Mouse (Mus musculus): ENCODE data around the gene Stard7. TPM values are rescaled to one million over a fixed set of nuclear protein-coding genes. Genes with fewer than 3 reads are reported as not detected.
A peak's percentile ranks its signal among the peaks of the same experiment; 100 is the strongest.

The Stard7 gene
- total RNA-seq, 1 experiment from 2014 or later: 123 TPM

- DNase-seq: no peak
Measured at GRCm38 (mm10) chr2:127322671-127323285, 52.8 kb downstream of the Stard7 start.

DNA sequence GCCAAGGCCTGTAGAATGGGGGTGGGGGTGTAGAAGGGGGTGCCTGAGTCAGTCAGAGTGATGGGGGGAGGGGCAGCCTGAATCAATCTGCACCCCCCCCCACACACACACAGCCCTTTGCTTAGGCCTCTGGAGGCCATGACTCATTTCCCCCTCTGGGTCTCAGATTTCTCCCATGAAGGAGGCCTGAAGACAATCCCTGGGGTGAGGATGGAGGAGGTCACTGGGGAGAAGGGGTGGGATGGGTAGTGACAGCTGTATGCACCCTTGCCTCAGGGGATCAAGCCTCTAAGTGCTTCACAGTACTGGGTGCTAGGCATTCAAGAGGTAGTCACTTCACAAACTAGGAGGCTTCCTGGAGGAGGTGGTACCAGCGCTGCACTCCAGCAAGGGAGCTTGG is 53.6 kb downstream of the Stard7 start:
- no peak for DNase-seq

DNA sequence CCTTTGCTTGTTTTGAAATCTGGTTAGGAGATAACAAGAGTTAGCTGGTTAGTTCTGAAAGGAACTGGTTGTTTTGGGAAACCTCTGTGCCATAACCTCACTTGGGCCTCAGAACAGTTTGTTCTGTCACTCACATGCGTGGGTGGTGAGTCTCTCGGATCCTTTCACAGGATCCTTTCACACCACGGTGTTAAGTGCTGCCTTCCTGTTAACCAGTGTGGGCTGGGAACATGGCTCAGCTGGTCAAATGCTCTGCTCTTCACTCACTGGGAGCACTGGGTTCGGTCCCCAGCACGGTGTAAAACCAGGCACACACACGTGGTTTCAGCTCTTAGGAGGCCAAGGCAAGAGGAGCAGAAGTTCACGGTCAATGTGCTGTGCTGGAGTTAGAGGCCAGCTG is 54.4 kb downstream of the Stard7 start:
- no peak for DNase-seq

DNA sequence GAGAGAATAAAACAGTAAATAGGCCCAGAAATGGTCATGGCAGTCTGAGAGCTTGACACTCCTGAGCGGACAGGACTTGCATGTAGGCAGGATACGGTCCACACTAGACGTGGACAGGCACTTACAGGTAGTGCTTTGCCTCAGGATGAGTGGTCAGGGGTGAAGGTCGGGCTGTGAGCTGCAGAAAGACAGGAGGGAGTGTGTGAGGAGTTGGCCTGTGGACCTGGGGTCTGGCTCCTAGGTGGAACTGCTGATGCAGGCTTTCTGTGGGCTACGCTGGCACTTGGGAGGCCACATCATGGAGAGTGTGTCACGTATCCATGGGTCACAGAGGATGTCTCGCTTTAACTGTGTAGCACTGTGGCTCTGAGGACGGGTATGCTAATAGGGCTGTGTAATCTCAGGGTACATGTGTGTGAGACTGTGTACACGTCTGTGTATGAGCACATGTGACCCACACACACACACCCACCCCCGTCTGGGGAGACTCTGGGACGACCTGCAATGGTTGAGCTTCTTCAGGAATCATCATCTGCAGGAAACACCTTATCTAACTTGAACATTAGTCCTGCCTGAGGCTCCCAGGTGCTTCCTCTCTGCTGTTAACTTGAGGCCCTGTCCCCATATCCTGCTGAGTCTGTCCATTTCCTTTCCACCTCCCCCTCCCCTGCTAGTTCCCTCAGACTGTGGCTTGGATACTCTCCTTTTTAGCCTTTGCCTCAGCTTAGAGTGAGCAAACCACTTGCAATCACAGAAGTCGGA is 58.3 kb downstream of the Stard7 start:
- DNase-seq: no peak

DNA sequence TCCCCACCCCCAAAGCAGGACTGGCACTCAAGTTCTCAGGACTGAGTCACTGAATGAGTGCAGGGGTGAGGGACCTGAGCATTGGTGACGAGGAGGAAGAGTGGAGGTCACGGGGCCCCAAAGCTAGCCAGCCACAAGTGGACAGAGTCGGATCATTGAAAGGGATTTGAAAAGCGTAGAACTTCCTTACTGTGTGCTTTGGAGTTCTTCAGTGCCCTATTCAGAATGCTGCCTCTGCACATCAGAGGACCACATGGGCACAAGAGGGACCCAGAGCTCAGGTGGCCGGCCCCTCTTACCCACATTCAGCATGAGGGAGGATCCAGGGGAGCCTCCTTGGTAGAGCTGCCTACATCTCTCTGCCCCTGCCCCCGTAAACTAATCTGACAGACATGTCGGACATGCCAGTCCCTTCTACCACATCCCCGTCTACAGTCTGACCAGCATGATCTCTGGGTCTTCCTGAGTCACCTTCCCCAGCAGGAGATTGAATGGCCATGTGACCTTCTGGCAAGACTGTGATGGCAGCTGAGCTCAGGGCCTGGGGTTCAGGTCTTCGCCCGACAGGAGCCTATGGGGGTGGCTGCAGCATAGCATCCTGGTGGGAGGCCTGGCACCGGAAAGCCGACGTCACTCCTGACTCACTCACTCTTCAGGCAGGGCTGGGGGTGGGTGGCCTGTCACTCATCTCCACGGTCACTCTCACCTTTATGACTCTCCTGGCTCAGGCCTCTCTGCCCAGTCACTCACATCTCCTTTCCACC is 63.0 kb downstream of the Stard7 start:
- no peak for DNase-seq

DNA sequence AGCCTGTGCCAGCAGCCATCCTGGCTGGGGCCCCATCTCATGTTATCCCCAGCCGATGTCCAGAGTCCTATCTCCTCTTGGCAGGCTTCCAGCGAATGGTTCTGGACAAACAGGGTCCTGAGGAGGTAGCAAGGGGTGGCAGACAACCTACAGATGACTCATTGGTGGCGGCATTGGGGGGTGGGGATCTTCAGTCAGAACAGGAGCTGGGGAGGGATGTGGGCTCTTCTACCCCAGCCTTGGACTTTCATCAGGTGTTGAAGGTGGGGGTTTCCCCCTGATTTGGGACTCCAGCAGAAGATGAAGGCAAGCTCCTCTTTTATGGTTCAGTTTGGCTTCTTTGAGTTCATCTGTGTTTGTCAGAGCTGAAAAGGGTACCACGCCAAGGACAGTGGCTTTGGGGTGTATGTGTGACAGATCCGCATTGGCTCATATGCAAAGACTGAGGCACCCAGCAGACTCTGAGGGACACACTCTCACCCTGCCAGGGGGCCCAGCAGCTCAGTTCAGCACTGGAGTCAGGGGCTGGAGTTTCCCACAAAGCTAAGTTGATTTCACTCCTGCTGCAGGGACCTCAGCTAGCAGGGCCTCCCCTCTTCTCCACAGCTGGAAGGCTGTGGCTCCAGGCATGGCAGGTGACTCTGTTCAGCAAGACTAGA is 64.1 kb downstream of the Stard7 start:
- DNase-seq: no peak

- peak; percentile 37 for DNase-seq
Measured at GRCm38 (mm10) chr2:127335078-127335541, 65.1 kb downstream of the Stard7 start.

DNA sequence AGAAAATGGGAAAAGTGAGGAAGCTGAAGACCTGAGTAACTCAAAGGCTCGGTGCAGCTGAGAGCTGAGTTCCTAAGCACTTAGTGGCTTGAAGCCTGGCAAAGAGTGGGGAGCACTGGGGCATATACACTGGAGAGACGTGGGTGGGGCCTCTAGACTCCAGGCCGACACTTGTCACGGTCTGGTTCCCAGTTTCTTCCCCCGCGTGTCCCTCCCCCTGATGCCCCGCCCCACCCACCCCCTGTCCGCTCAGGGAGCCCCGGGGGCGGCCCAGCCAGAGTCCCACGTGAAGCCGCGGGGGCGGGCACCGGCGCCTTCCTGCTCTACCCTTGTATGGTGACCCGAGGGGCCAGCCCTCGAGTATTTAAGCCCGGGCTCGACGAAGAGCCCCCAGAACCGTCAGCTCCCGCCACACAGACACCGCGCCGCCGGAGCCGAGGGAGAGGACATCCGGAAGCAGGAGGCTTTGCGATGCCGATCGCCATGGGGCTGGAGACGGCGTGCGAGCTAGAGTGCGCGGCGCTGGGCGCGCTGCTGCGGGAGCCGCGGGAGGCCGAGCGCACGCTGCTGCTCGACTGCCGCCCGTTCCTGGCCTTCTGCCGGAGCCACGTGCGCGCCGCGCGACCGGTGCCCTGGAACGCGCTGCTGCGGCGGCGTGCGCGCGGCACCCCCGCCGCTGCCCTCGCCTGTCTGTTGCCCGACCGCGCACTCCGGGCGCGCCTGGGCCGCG is 65.9 kb downstream of the Stard7 start, which contains the start of gene Dusp2:
Gene Dusp2 (plus strand): TSS at position 393 of the 730 bp plus-strand sequence.
- DNase-seq: peak; percentile 90

DNA sequence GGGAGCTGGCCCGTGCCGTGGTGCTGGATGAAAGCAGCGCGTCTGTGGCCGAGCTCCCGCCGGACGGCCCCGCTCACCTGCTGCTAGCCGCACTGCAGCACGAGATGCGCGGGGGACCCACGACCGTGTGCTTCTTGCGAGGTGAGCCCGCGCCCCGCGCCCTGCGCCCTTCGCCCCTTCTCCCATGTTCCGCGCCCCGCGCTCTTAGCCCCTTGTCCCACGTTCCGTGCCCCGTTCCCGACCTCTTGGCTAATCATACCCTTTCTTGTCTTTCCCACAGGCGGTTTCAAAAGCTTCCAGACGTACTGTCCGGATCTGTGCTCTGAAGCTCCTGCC is 66.4 kb downstream of the Stard7 start:
- DNase-seq: no peak

DNA sequence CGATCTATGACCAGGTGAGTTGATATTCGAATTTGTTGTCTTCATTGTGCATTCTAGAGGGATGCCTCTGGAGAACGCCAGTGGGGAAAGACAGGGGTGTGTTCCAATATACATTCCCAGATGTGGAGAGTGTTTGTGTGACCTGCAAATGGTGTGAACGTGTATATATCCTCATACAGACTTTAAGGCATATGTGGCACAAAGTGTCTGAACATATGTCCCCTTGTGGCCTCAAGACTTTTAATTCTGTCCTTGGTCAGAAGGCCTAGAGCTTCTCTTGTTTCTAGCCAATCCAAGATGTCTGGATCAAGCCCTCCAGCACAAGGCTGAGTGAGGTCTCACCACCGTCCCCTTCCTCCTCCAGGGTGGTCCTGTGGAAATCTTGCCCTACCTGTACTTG is 66.9 kb downstream of the Stard7 start:
- DNase-seq: no peak

DNA sequence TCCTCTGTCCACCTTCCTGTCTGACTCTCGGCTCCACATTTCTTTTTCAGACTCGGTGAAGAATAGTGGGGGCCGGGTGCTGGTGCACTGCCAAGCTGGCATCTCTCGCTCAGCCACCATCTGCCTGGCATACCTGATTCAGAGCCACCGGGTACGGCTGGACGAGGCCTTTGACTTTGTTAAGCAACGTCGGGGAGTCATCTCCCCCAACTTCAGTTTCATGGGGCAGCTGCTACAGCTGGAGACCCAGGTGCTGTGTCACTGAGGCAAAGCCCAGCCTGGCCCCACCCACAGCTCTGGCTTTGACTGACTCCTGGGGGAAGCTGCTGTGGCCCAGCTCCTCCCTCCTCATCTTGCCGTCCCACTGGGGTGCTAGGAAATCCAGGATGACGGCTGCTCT is 67.5 kb downstream of the Stard7 start:
- no peak for DNase-seq

- no peak for DNase-seq
Measured at GRCm38 (mm10) chr2:127338012-127338411, 68.0 kb downstream of the Stard7 start.

- no peak for DNase-seq
Measured at GRCm38 (mm10) chr2:127338416-127338815, 68.4 kb downstream of the Stard7 start, which contains the start of gene Astl. Gene Astl, plus strand, starts transcription at chr2:127338639.

DNA sequence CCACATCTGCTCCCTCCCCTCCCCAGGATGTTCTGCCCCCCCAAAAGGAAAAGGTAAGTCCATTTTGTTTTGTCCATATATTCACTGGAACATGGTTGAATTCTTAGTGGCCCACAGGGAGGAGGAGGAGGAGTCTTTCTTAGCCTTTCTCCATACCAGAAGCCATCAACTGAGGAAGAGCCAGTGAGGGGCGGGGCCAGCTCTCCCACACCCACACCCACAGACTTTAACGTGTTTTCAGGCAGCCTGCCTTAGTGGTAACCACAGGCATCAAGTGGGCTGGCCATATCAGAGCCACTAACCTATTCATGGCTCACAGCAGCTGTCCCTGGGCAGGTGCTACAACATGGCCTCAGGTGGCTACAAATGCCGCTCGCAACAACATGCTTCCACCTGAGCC is 68.8 kb downstream of the Stard7 start:
- DNase-seq: no peak

DNA sequence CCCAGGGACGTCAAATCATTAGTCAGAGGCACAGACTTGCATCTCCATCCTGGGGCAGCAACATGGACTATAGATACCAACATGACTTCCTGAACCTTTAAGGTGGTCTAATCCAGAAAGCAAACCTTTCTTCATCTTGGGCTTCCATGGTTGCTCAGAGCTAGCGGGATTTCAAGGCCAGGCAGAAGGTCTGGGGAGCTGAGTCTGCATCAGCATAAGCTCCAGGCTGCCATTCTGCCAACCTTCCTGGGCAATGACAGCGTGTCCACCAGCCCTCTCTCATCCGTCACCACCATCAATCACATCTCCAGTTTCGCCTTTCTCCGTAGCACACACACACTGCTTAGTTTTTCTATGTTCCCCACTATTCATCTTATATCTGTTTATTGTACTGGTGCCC is 69.2 kb downstream of the Stard7 start:
- DNase-seq: no peak

DNA sequence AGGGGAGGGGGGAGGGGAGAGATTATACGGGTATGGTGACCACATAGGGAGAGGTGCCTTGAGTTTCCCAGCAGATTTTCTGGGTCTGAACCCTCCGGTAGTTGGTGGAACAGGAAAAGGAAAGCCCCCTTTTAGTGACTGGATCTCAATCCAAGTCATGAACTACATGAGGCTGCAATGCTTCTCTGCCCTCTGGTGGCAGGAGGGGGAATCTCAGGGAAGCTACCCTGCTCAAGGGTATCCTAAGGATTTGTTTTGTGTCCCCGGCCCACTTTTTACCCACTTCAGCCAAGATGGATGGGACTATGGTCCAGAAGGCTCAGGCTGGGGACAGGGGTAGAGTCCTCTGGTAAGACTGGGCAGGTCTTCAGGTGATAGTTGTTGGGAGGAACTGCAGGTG is 71.1 kb downstream of the Stard7 start:
- DNase-seq: peak; percentile 77

- no peak for DNase-seq
Measured at GRCm38 (mm10) chr2:127346334-127346733, 76.3 kb downstream of the Stard7 start.

GRCm38 (mm10) chr2:127347147-127347985 is 77.3 kb downstream of the Stard7 start:
- DNase-seq: no peak

Data from adrenal gland, postnatal 14 days (tissue).